Mouse (Mus musculus) midbrain, embryonic 10.5 days (tissue): ENCODE measurements around the gene Hexim1. TPM values are rescaled to one million over a fixed set of nuclear protein-coding genes. Genes with fewer than 3 reads are reported as not detected.

Experiments
- DNase-seq: peaks from one replicate; pipeline ENCODE4 v3.0.0-alpha.2; 2017; ENCODE audit warnings: low spot score
- H3K27ac ChIP-seq: fragments of 300-500 bp; sonication (generic); replicated peaks from 2 replicates; pipeline ENCODE4 v1.5.1; 2016; ENCODE audit warnings: mild to moderate bottlenecking
- H3K27me3 ChIP-seq: fragments of 300-500 bp; sonication (generic); 2 replicates; pipeline ENCODE4 v1.6.1; 2016; ENCODE audit warnings: low read depth, mild to moderate bottlenecking; ENCODE audit not compliant: poor library complexity, severe bottlenecking
- H3K36me3 ChIP-seq: fragments of 300-500 bp; sonication (generic); 2 replicates; pipeline ENCODE4 v1.6.1; 2016; ENCODE audit warnings: mild to moderate bottlenecking, moderate library complexity
- H3K4me1 ChIP-seq: fragments of 300-500 bp; sonication (generic); 2 replicates; pipeline ENCODE4 v1.6.1; 2016
- H3K4me3 ChIP-seq: fragments of 300-500 bp; sonication (generic); 2 replicates; pipeline ENCODE4 v1.5.1; 2016; ENCODE audit warnings: mild to moderate bottlenecking, moderate library complexity
- H3K9me3 ChIP-seq: fragments of 300-500 bp; sonication (generic); replicated peaks from 2 replicates; pipeline ENCODE4 v1.6.1; 2016; ENCODE audit warnings: mild to moderate bottlenecking
- WGBS: fragments of 180-500 bp; shearing (Covaris S2); methylation state at CpG from one replicate; pipeline ENCODE4 v1.1.7; 2016; 5-methylcytosine and 5-hydroxymethylcytosine counted together
- polyA plus RNA-seq: library from polyadenylated mRNA; unstranded; fragments of >200 nt; fragmentation: Nextera tagmentation; extraction: Ambion mirVana; gene quantifications from 2 replicates; pipeline ENCODE4 v1.2.1, GENCODE M21; 2016

The Hexim1 gene
- polyA plus RNA-seq, 1 experiment from 2014 or later = 2.7 TPM

GRCm38 (mm10) chr11:103101481-103101865 is 14.6 kb upstream of the Hexim1 start, which contains the start of the genes Plcd3 and Acbd4:
TSS of gene Plcd3 (minus strand) at chr11:103101658.
TSS of gene Acbd4 (plus strand) at chr11:103101682.
- peaks cover 91% of the 10 kb centered on the region for H3K27me3 ChIP-seq
- no peaks in the 10 kb centered on the region for H3K9me3 ChIP-seq
- H3K27ac ChIP-seq = peak within 1 kb of the TSS; percentile 58
- H3K4me1 ChIP-seq = peaks cover 60% of the 10 kb centered on the region
- no peaks in the 10 kb centered on the region for H3K36me3 ChIP-seq
- WGBS = under 1% methylated on average over 34 of the region's 34 CpGs
- DNase-seq = peak; percentile 78
- H3K4me3 ChIP-seq = peak within 1 kb of the TSS; percentile 60

DNA sequence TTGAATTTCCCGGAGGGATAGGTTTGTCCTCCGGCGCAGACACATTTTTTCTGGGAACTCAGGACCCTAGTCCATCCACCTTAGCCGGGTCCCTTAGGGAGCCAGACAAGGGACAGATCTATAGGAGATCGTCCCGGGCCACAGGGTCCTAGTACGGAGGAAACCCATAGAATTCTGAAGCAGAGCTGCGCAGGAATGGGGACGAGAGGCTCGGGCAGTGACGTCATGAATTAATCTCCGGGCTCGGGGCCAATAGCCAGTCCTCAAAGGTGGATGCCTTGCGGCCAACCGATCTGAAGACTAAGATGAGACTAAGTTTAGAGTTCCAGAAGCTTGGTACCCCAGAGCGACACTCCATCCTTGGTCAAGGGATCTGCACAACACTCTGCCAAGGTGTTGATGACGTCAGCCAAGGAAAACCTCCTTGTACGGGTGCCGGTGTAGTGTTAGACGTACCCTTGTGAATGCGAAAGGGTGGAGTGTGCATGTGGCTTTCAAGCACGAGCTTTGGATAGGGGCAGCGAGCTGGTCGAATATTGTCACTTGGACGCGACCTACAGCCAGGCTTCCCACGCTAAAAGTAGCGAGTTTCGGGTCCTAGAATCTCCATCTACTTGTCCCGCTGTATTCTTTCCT is 14.0 kb upstream of the Hexim1 start:
- Histone ChIP-seq H3K4me1 (peaks cover 56% of the 10 kb centered on the region), H3K4me3 (peak overlapping the region; percentile 60), H3K27ac (peak overlapping the region; percentile 58), H3K9me3 (no peaks in the 10 kb centered on the region), H3K27me3 (peaks cover 86% of the 10 kb centered on the region), H3K36me3 (no peaks in the 10 kb centered on the region)
- WGBS = 2% methylated on average over 30 of the region's 30 CpGs
- peak; percentile 62 for DNase-seq

- WGBS = 1% methylated on average over 35 of the region's 35 CpGs
- peaks cover 48% of the 10 kb centered on the region for H3K4me1 ChIP-seq
- H3K9me3 ChIP-seq = no peaks in the 10 kb centered on the region
- peak overlapping the region; percentile 69 for H3K27ac ChIP-seq
- peak overlapping the region; percentile 60 for H3K4me3 ChIP-seq
- H3K27me3 ChIP-seq = peaks cover 77% of the 10 kb centered on the region
- H3K36me3 ChIP-seq = no peaks in the 10 kb centered on the region
- DNase-seq = peak; percentile 98
These were observed 13.2 kb upstream of the Hexim1 start for GRCm38 (mm10) chr11:103102725-103103349.

DNA sequence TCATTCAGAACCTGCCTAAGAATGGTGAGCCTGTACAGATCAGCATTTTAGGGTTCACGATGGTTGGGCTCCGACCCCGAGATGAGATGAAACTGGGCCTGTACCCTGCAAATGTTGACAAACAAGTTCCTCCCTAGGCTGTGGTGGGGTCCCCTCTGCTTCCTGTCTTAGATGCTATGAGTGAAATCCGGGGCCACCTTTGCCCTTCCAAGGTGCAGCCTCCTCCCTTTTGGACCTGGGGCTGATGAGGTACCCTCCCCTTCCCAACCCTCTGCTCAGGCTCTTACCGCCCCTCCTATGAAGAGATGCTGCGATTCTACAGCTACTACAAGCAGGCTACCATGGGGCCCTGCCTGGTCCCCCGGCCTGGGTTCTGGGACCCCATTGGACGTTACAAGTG is 12.4 kb upstream of the Hexim1 start:
- Histone ChIP-seq H3K36me3 (no peaks in the 10 kb centered on the region), H3K4me3 (peak overlapping the region; percentile 60), H3K27me3 (peaks cover 69% of the 10 kb centered on the region), H3K4me1 (peaks cover 46% of the 10 kb centered on the region), H3K9me3 (no peaks in the 10 kb centered on the region), H3K27ac (no peak overlapping the region)
- DNase-seq = no peak
- 51% methylated on average over 8 of the region's 8 CpGs for WGBS

GRCm38 (mm10) chr11:103104469-103104868 is 11.6 kb upstream of the Hexim1 start:
- Histone ChIP-seq H3K27ac (0 out of 2 replicates have a peak overlapping the region, but pooled peaks have one; percentile 23), H3K36me3 (no peaks in the 10 kb centered on the region), H3K9me3 (no peaks in the 10 kb centered on the region), H3K27me3 (peaks cover 61% of the 10 kb centered on the region), H3K4me1 (peaks cover 38% of the 10 kb centered on the region), H3K4me3 (no peak overlapping the region)
- no peak for DNase-seq
- WGBS = 79% methylated on average over 7 of the region's 7 CpGs

DNA sequence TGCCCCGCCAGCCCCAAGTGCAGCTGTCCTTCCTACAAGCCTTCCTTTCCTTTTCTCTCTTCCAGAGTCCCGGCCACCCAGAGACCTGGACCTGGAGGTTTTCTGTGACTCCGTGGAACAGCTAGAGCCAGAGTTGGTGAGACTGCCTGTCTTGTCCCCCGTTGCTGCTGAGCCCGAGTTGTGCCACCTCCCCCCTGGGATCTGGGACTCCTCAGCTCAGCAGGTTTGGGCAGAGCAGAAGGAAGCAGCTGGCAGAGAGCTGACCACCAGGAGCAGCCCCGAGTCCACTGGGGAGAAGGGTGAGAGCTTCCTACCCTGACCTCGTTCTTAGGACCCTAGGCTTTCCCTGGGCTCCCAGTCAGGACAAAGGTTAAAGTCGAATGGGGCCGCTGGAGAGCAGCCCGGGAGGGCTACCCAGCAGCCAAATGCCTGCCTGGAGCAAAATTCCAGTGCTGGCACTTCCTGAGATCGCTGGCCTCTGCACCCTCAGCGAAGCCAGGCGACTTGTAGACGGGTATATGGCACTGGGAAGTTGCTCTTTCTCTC is 10.8 kb upstream of the Hexim1 start:
- Histone ChIP-seq H3K4me1 (peaks cover 38% of the 10 kb centered on the region), H3K9me3 (no peaks in the 10 kb centered on the region), H3K27me3 (peaks cover 55% of the 10 kb centered on the region), H3K36me3 (no peaks in the 10 kb centered on the region), H3K4me3 (no peak overlapping the region), H3K27ac (no peak overlapping the region)
- WGBS = 59% methylated on average over 14 of the region's 14 CpGs
- no peak for DNase-seq

GRCm38 (mm10) chr11:103105810-103106209 is 10.2 kb upstream of the Hexim1 start:
- Histone ChIP-seq H3K9me3 (no peaks in the 10 kb centered on the region), H3K36me3 (no peaks in the 10 kb centered on the region), H3K27me3 (peaks cover 55% of the 10 kb centered on the region), H3K4me3 (no peak overlapping the region), H3K4me1 (peaks cover 38% of the 10 kb centered on the region), H3K27ac (no peak overlapping the region)
- no peak for DNase-seq
- 81% methylated on average over 6 of the region's 6 CpGs for WGBS

DNA sequence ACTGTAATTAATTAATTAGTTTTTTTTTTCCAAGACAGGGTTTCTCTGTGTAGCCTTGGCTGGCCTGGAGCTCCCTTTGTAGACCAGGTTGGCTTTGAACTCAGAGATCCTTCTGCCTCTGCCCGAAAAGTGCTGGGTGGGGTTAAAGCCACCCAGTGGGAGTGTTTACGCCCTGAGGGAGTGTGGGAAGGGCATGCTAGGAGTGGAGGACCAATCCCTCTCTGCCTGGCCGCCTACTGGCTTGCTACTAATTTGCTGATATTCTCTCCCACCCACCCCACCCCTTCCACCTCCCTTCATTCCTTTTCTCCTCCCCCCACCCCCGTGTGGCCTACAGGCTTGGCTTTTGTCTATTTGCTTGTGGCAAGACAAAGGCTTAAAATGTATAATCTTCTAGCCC is 9.6 kb upstream of the Hexim1 start:
- Histone ChIP-seq H3K36me3 (no peaks in the 10 kb centered on the region), H3K27me3 (peaks cover 55% of the 10 kb centered on the region), H3K4me1 (peaks cover 36% of the 10 kb centered on the region), H3K4me3 (no peak overlapping the region), H3K9me3 (no peaks in the 10 kb centered on the region), H3K27ac (no peak overlapping the region)
- WGBS = 75% methylated on average over 4 of the region's 4 CpGs
- DNase-seq = no peak

DNA sequence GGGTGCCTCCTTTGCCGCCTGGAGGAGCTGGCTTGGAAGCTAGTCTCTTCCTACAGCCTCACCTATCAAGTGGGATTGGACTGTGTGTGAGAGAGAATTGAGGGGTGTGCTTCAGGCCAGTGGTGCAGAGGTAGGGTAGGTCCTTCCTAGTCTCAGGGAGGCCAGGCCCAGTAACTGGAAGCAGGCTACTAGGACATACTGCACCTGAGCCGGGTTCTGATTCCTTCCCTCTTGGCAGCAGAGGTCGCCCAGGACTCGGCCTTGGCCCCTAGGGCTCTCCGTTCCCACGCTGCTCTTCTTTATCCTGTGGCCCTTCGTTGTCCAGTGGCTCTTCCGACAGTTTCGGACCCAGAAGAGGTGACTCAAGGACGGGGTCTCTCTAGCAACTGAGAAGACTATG is 4.7 kb upstream of the Hexim1 start:
- Histone ChIP-seq H3K27ac (peak overlapping the region; percentile 74; the same call in 1 of the 2 replicates), H3K36me3 (no peaks in the 10 kb centered on the region), H3K9me3 (no peaks in the 10 kb centered on the region), H3K27me3 (peaks cover 41% of the 10 kb centered on the region), H3K4me3 (peak overlapping the region; percentile 47), H3K4me1 (peaks cover 30% of the 10 kb centered on the region)
- DNase-seq = no peak
- 17% methylated on average over 10 of the region's 10 CpGs for WGBS

GRCm38 (mm10) chr11:103111881-103112551 is 4.0 kb upstream of the Hexim1 start:
- peaks cover 41% of the 10 kb centered on the region for H3K27me3 ChIP-seq
- H3K27ac ChIP-seq = peak overlapping the region; percentile 74
- no peaks in the 10 kb centered on the region for H3K9me3 ChIP-seq
- H3K4me1 ChIP-seq = peaks cover 36% of the 10 kb centered on the region
- peak; percentile 53 for DNase-seq
- WGBS = under 1% methylated on average over 28 of the region's 28 CpGs
- H3K4me3 ChIP-seq = peak overlapping the region; percentile 47
- H3K36me3 ChIP-seq = no peaks in the 10 kb centered on the region

DNA sequence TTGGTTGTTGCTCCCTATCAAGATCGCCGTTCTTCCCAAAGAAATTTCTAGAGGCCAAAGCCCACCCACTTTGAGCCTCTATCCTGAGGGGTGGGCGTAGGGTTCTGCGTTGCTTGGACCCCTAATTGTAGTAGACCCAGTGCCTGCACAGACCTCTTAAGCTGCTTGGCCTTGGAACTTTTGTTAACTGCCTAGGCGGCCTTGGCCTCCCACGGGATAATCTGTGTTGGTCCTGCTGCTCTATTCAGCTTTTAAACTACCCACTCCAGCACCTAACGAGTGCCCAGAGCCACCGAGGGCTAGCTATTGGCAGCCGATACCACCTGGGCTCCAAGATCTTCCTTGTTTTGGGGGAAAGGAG is 3.5 kb upstream of the Hexim1 start:
- Histone ChIP-seq H3K27ac (peak overlapping the region; percentile 74), H3K4me3 (peak overlapping the region; percentile 47), H3K36me3 (no peaks in the 10 kb centered on the region), H3K4me1 (peaks cover 41% of the 10 kb centered on the region), H3K9me3 (no peaks in the 10 kb centered on the region), H3K27me3 (peaks cover 41% of the 10 kb centered on the region)
- WGBS = 5% methylated on average over 9 of the region's 9 CpGs
- DNase-seq = peak; percentile 39

- Histone ChIP-seq H3K9me3 (no peaks in the 10 kb centered on the region), H3K4me3 (peak overlapping the region; percentile 47; the same call in 1 of the 2 replicates), H3K27ac (peak overlapping the region; percentile 74), H3K27me3 (peaks cover 41% of the 10 kb centered on the region), H3K36me3 (no peaks in the 10 kb centered on the region), H3K4me1 (peaks cover 46% of the 10 kb centered on the region)
- peak; percentile 22 for DNase-seq
- WGBS = 27% methylated on average over 12 of the region's 12 CpGs
These were observed 3.0 kb upstream of the Hexim1 start for GRCm38 (mm10) chr11:103113005-103113404.
